Mouse (Mus musculus): ENCODE results near the gene Dscam. TPM values are rescaled to one million over a fixed set of nuclear protein-coding genes. Genes with fewer than 3 reads are reported as not detected.

Dscam gene
- polyA plus RNA-seq, 1 experiment = 0.03 TPM

DNA sequence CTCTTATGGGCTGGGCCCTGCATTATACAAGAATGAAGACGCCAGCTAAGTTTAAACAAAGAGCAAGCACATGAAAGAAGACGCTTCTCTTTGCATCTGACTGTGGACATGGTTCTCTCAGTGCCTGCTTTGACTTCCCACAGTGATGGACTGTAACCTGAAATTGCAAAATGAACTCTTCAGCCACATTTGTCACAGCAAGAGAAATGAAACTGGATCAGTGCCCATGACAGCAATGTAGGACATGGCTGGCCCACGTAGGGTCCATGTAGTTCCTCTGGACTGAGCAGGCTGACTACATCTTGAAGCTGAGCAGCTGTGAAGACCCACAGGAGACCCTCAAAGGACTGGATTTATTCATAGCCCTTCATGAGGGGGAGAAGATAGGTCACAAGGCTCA lies 108.3 kb downstream of the Dscam start:
- no peaks in the 10 kb centered on the region for H3K27me3 ChIP-seq (ENCODE audit: control insufficient read depth, insufficient read depth, low read length)
- H3K36me3 ChIP-seq (ENCODE audit: control insufficient read depth, insufficient read depth, low read length) = no peaks in the 10 kb centered on the region
- H3K4me3 ChIP-seq (ENCODE audit: low read depth, low read length) = no peak overlapping the region
- H3K4me1 ChIP-seq (ENCODE audit: control insufficient read depth, insufficient read depth, insufficient read length, low read length) = no peaks in the 10 kb centered on the region
- TF ChIP-seq POLR2A (IDR thresholded peaks at IDR 0.05; ENCODE audit: low read depth, low read length) (no peak), CTCF (IDR thresholded peaks at IDR 0.05; ENCODE audit: extremely low read depth, insufficient read length, insufficient replicate concordance, low read depth, low read length) (no peak)
- 77% methylated on average over 3 of the region's 3 CpGs for WGBS
- H3K27ac ChIP-seq (ENCODE audit: insufficient read depth, low read depth, low read length) = no peak overlapping the region

DNA sequence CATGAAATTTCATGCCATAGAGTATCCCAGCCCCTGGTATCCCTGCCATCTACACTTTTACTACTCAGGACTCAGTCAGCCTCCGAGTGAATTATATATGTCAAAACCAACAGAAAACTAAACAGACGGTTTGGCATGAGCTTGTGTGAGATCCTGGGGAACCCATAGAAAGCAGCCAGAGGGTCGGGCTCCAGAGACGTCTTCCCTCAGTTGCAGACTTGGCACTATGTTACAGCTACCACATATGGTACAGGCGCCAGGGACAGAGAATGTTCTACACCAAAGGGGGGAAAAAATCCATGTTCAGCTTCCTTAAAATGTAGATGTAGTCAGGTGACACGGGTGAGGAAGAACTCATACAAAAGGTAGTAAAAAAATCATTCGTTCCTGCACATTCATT lies 109.2 kb downstream of the Dscam start:
- whole genome bisulfite sequencing = 82% methylated on average over 7 of the region's 7 CpGs
- H3K27me3 ChIP-seq (ENCODE audit: control insufficient read depth, insufficient read depth, low read length) = no peaks in the 10 kb centered on the region
- TF ChIP-seq CTCF (IDR thresholded peaks at IDR 0.05; ENCODE audit: extremely low read depth, insufficient read length, insufficient replicate concordance, low read depth, low read length) (no peak), POLR2A (IDR thresholded peaks at IDR 0.05; ENCODE audit: low read depth, low read length) (no peak)
- H3K4me1 ChIP-seq (ENCODE audit: control insufficient read depth, insufficient read depth, insufficient read length, low read length) = no peaks in the 10 kb centered on the region
- no peak overlapping the region for H3K4me3 ChIP-seq (ENCODE audit: low read depth, low read length)
- no peaks in the 10 kb centered on the region for H3K36me3 ChIP-seq (ENCODE audit: control insufficient read depth, insufficient read depth, low read length)
- no peak overlapping the region for H3K27ac ChIP-seq (ENCODE audit: insufficient read depth, low read depth, low read length)

DNA sequence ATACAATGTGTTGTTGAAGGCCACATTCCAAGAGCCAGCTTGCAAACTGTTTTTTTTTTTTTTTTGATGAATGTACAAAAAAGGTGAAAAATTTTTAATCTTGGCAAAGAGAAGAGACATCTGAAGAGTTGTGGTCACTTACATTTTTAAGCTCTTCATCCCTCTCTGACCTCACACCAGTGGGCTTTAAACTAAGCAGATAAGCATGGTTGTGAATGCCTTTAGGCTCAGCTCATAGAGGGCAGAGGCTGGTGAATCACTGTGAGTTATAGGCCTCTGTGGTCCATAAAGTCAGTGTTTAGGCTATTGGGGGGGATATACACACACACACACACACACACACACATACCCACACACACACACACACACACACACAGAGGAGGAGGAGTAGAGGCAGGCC lies 109.8 kb downstream of the Dscam start:
- TF ChIP-seq CTCF (IDR thresholded peaks at IDR 0.05; ENCODE audit: extremely low read depth, insufficient read length, insufficient replicate concordance, low read depth, low read length) = no peak
- no peak for TF ChIP-seq POLR2A (IDR thresholded peaks at IDR 0.05; ENCODE audit: low read depth, low read length)
- no peaks in the 10 kb centered on the region for H3K4me1 ChIP-seq (ENCODE audit: control insufficient read depth, insufficient read depth, insufficient read length, low read length)
- no peaks in the 10 kb centered on the region for H3K27me3 ChIP-seq (ENCODE audit: control insufficient read depth, insufficient read depth, low read length)
- H3K4me3 ChIP-seq (ENCODE audit: low read depth, low read length) = no peak overlapping the region
- H3K36me3 ChIP-seq (ENCODE audit: control insufficient read depth, insufficient read depth, low read length) = no peaks in the 10 kb centered on the region
- H3K27ac ChIP-seq (ENCODE audit: insufficient read depth, low read depth, low read length) = no peak overlapping the region

DNA sequence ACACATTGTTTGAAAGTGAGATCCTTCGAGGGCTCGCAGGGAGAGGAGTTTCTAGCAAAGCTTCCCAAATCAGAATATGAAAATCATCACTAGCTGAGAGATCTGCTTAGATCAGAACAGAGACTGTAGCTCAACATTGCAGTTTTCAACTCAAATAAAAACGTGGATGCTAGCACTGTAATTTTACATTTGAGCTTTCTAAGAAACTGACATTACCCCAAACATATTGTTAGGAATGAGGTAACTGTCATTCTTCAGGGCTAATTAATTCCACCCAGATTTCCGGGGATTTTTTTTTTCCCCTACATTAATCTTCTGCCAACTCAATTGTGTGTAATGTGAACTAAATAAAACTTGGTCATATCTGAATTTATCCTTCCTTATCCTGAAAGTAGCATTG lies 110.3 kb downstream of the Dscam start:
- 69% methylated on average over 4 of the region's 4 CpGs for WGBS
- Histone ChIP-seq H3K27ac (ENCODE audit: insufficient read depth, low read depth, low read length) (no peak overlapping the region), H3K36me3 (ENCODE audit: control insufficient read depth, insufficient read depth, low read length) (no peaks in the 10 kb centered on the region), H3K27me3 (ENCODE audit: control insufficient read depth, insufficient read depth, low read length) (no peaks in the 10 kb centered on the region), H3K4me3 (ENCODE audit: low read depth, low read length) (no peak overlapping the region), H3K4me1 (ENCODE audit: control insufficient read depth, insufficient read depth, insufficient read length, low read length) (no peaks in the 10 kb centered on the region)
- TF ChIP-seq CTCF (IDR thresholded peaks at IDR 0.05; ENCODE audit: extremely low read depth, insufficient read length, insufficient replicate concordance, low read depth, low read length) (no peak), POLR2A (IDR thresholded peaks at IDR 0.05; ENCODE audit: low read depth, low read length) (no peak)

DNA sequence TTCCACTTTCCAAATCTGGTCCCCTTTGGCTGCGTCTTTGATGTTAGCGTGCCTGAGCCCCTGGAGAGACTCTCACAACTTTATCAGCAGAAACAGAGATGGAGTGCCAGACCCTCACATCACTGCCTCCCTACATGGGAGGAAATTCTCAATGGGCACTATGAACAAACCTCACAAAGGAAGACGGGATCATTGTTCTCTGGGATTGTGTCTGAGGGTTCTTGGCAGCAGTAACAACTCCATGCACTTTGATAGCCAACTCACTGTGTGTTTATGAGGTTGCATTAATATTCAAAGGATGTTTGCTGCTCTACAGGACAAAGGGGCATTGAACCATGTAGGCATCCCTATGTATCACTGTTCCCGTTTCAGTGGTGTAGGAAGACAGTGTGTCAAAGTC lies 135.3 kb downstream of the Dscam start:
- H3K4me3 ChIP-seq (ENCODE audit: low read depth, low read length) = no peak overlapping the region
- H3K27me3 ChIP-seq (ENCODE audit: control insufficient read depth, insufficient read depth, low read length) = no peaks in the 10 kb centered on the region
- H3K36me3 ChIP-seq (ENCODE audit: control insufficient read depth, insufficient read depth, low read length) = no peaks in the 10 kb centered on the region
- 83% methylated on average over 4 of the region's 4 CpGs for WGBS
- no peak overlapping the region for H3K27ac ChIP-seq (ENCODE audit: insufficient read depth, low read depth, low read length)
- no peaks in the 10 kb centered on the region for H3K4me1 ChIP-seq (ENCODE audit: control insufficient read depth, insufficient read depth, insufficient read length, low read length)
- TF ChIP-seq CTCF (IDR thresholded peaks at IDR 0.05; ENCODE audit: extremely low read depth, insufficient read length, insufficient replicate concordance, low read depth, low read length) (no peak), POLR2A (IDR thresholded peaks at IDR 0.05; ENCODE audit: low read depth, low read length) (no peak)

DNA sequence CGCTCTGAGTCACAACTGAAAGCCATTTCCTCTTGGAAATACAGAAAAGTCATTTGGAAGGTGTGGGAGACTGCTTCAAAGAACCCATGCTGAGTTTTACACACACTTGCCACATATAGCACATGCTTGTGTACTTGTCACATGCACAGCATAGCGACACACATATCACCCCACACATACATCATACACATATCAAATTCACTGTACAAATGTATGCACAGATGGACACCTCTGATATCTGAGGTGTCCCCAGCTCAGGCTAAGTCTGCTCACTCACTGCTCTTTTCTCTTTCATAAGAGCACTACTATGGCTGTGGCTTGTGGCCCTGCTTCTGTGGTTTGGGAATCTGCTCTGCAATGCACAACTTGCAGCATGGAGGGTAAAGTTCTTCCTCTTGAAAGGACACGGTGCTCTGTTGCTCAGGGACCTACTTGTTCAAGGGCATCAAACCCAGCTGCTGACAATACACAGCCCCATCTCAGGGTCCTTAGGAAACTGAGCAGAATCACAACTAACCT lies 137.0 kb downstream of the Dscam start:
- H3K27ac ChIP-seq (ENCODE audit: insufficient read depth, low read depth, low read length) = no peak overlapping the region
- 75% methylated on average over 3 of the region's 3 CpGs for WGBS
- TF ChIP-seq POLR2A (IDR thresholded peaks at IDR 0.05; ENCODE audit: low read depth, low read length) = no peak
- TF ChIP-seq CTCF (IDR thresholded peaks at IDR 0.05; ENCODE audit: extremely low read depth, insufficient read length, insufficient replicate concordance, low read depth, low read length) = no peak
- H3K27me3 ChIP-seq (ENCODE audit: control insufficient read depth, insufficient read depth, low read length) = no peaks in the 10 kb centered on the region
- no peak overlapping the region for H3K4me3 ChIP-seq (ENCODE audit: low read depth, low read length)
- H3K4me1 ChIP-seq (ENCODE audit: control insufficient read depth, insufficient read depth, insufficient read length, low read length) = no peaks in the 10 kb centered on the region
- H3K36me3 ChIP-seq (ENCODE audit: control insufficient read depth, insufficient read depth, low read length) = no peaks in the 10 kb centered on the region

DNA sequence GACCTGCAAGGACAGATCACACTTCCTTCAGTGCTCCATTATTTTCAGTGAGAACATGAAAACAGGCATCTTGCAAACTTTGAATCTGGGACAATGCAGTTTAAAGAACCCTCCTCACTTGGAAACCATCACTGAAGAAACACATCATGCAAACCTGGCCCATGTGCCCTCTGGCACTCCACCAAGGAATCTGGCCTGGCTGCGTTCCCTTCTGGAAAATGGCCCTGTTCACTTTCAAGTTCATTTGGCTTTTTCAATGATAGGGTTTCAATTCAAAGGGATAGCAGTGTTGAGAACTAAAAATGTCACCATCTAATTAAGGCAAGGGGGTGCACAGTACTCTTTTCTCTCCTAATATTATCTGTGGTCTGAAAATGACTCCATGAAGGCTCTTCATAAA lies 142.9 kb downstream of the Dscam start:
- H3K4me3 ChIP-seq (ENCODE audit: low read depth, low read length) = no peak overlapping the region
- H3K27ac ChIP-seq (ENCODE audit: insufficient read depth, low read depth, low read length) = no peak overlapping the region
- no peak for TF ChIP-seq CTCF (IDR thresholded peaks at IDR 0.05; ENCODE audit: extremely low read depth, insufficient read length, insufficient replicate concordance, low read depth, low read length)
- no peak for TF ChIP-seq POLR2A (IDR thresholded peaks at IDR 0.05; ENCODE audit: low read depth, low read length)
- H3K4me1 ChIP-seq (ENCODE audit: control insufficient read depth, insufficient read depth, insufficient read length, low read length) = no peaks in the 10 kb centered on the region
- WGBS = 75% methylated on average over 1 of the region's 1 CpGs
- H3K36me3 ChIP-seq (ENCODE audit: control insufficient read depth, insufficient read depth, low read length) = no peaks in the 10 kb centered on the region
- H3K27me3 ChIP-seq (ENCODE audit: control insufficient read depth, insufficient read depth, low read length) = no peaks in the 10 kb centered on the region

DNA sequence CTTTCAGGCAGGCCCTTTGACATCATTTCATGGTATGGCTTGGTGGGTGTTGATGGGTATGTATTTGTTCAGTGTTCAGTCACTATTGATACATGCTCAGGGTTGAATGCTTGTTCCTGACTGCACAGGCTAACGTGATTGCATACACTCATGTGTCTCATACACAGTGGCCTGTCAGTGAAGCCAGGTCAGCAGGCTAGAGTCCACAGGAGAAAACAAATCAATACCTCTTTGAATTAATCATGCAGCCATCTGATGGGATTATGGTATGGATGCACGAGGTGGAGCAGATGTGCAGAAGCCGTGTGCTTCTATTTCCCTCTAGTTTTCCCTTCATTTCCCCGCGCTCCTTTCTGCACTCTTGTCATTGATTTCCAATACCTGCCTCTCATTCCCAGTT lies 143.7 kb downstream of the Dscam start:
- Histone ChIP-seq H3K27me3 (ENCODE audit: control insufficient read depth, insufficient read depth, low read length) (no peaks in the 10 kb centered on the region), H3K4me3 (ENCODE audit: low read depth, low read length) (no peak overlapping the region), H3K4me1 (ENCODE audit: control insufficient read depth, insufficient read depth, insufficient read length, low read length) (no peaks in the 10 kb centered on the region), H3K36me3 (ENCODE audit: control insufficient read depth, insufficient read depth, low read length) (no peaks in the 10 kb centered on the region), H3K27ac (ENCODE audit: insufficient read depth, low read depth, low read length) (no peak overlapping the region)
- TF ChIP-seq CTCF (IDR thresholded peaks at IDR 0.05; ENCODE audit: extremely low read depth, insufficient read length, insufficient replicate concordance, low read depth, low read length) (no peak), POLR2A (IDR thresholded peaks at IDR 0.05; ENCODE audit: low read depth, low read length) (no peak)
- WGBS = 78% methylated on average over 5 of the region's 5 CpGs
